Mouse (Mus musculus): ENCODE measurements at regions not wholly inside any gene's neighbourhood (a gene's known extent, or its start where the extent isn't known, plus 50 kb on each side); places are given as distances from the start of the nearest gene placed in this dataset.

- TF ChIP-seq CTCF (IDR thresholded peaks at IDR 0.05; ENCODE audit: control insufficient read depth, insufficient read depth, insufficient read length), result no peak
- no peak for TF ChIP-seq MYOG (IDR thresholded peaks at IDR 0.05; ENCODE audit: control insufficient read depth, extremely low read depth, insufficient read length)
These were observed 333.8 kb upstream of the BC052040 start for GRCm38 (mm10) chr2:115247673-115248072.

Measured in C2C12 (cell line).